Mouse (Mus musculus): Measurements from ENCODE around the gene Olfr1167. TPM values are rescaled to one million over a fixed set of nuclear protein-coding genes. Genes with fewer than 3 reads are reported as not detected.
"Not testable (repeated sequence)": the region's sequence is repeated elsewhere in the genome, so short reads cannot be mapped to it uniquely, and the experiment has no call there.

Gene Olfr1167
- not detected in 2 replicates for polyA plus RNA-seq (2015; fragmentation: Nextera tagmentation; extraction: Ambion mirVana)

GRCm38 (mm10) chr2:88155093-88155492 is at the start of gene Olfr1167:
Olfr1167 (minus strand) TSS chr2:88155193.
- H3K4me3 ChIP-seq; H3K4me1 ChIP-seq; H3K36me3 ChIP-seq (ENCODE audit: poor library complexity, severe bottlenecking); H3K9me3 ChIP-seq (replicated peaks); H3K4me2 ChIP-seq; H3K27me3 ChIP-seq; ATAC-seq; H3K27ac ChIP-seq; H3K9ac ChIP-seq: not testable (repeated sequence)
- 82% methylated on average over 1 of the region's 1 CpGs for WGBS

GRCm38 (mm10) chr2:88181580-88181979 is 26.6 kb upstream of the Olfr1167 start, which contains the start of gene Olfr1168:
Olfr1168 (plus strand) TSS chr2:88181880.
- no peak within 1 kb of the TSS for H3K4me2 ChIP-seq
- H3K36me3 ChIP-seq (ENCODE audit: poor library complexity, severe bottlenecking) = no peaks in the 10 kb centered on the region
- no peak within 1 kb of the TSS for H3K4me3 ChIP-seq
- no peaks in the 10 kb centered on the region for H3K27me3 ChIP-seq
- ATAC-seq = no peak
- H3K4me1 ChIP-seq = no peaks in the 10 kb centered on the region
- no peak within 1 kb of the TSS for H3K27ac ChIP-seq
- 90% methylated on average over 2 of the region's 2 CpGs for WGBS
- no peak within 1 kb of the TSS for H3K9ac ChIP-seq
- H3K9me3 ChIP-seq (replicated peaks) = no peaks in the 10 kb centered on the region

- no peak for ATAC-seq
- Histone ChIP-seq H3K4me1 (no peaks in the 10 kb centered on the region), H3K27me3 (no peaks in the 10 kb centered on the region), H3K27ac (no peak within 1 kb of the TSS), H3K9me3 (replicated peaks) (no peaks in the 10 kb centered on the region), H3K4me2 (no peak within 1 kb of the TSS), H3K36me3 (ENCODE audit: poor library complexity, severe bottlenecking) (no peaks in the 10 kb centered on the region), H3K4me3 (no peak within 1 kb of the TSS), H3K9ac (no peak within 1 kb of the TSS)
- 93% methylated on average over 1 of the region's 1 CpGs for WGBS
Measured at GRCm38 (mm10) chr2:88128172-88128571, 26.8 kb downstream of the Olfr1167 start, which contains the start of gene Olfr1166. Olfr1166 (minus strand) TSS chr2:88128272.

Other genes starting within 250 kb of the Olfr1167 start
- gene Olfr1155, start 210.1 kb downstream of the Olfr1167 start, polyA plus RNA-seq (2015; fragmentation: Nextera tagmentation; extraction: Ambion mirVana) = not detected in 2 replicates
- gene Olfr1156, start 202.1 kb downstream of the Olfr1167 start, polyA plus RNA-seq (2015; fragmentation: Nextera tagmentation; extraction: Ambion mirVana) = not detected in 2 replicates
- gene Olfr1157, start 186.9 kb downstream of the Olfr1167 start, polyA plus RNA-seq (2015; fragmentation: Nextera tagmentation; extraction: Ambion mirVana) = not detected in 2 replicates
- not detected in 2 replicates for gene Olfr74, start 180.5 kb downstream of the Olfr1167 start, polyA plus RNA-seq (2015; fragmentation: Nextera tagmentation; extraction: Ambion mirVana)
- gene Olfr1158, start 165.1 kb downstream of the Olfr1167 start, polyA plus RNA-seq (2015; fragmentation: Nextera tagmentation; extraction: Ambion mirVana) = not detected in 2 replicates
- gene Olfr1160, start 146.9 kb downstream of the Olfr1167 start, polyA plus RNA-seq (2015; fragmentation: Nextera tagmentation; extraction: Ambion mirVana) = not detected in 2 replicates
- not detected in 2 replicates for gene Olfr1161, start 132.4 kb downstream of the Olfr1167 start, polyA plus RNA-seq (2015; fragmentation: Nextera tagmentation; extraction: Ambion mirVana)
- not detected in 2 replicates for gene Olfr73, start 117.5 kb downstream of the Olfr1167 start, polyA plus RNA-seq (2015; fragmentation: Nextera tagmentation; extraction: Ambion mirVana)
- not detected in 2 replicates for gene Olfr1162, start 104.1 kb downstream of the Olfr1167 start, polyA plus RNA-seq (2015; fragmentation: Nextera tagmentation; extraction: Ambion mirVana)
- gene Olfr1163, start 83.4 kb downstream of the Olfr1167 start, polyA plus RNA-seq (2015; fragmentation: Nextera tagmentation; extraction: Ambion mirVana) = not detected in 2 replicates
- not detected in 2 replicates for gene Olfr1164, start 61.2 kb downstream of the Olfr1167 start, polyA plus RNA-seq (2015; fragmentation: Nextera tagmentation; extraction: Ambion mirVana)
- gene Olfr1166, start 26.9 kb downstream of the Olfr1167 start, polyA plus RNA-seq (2015; fragmentation: Nextera tagmentation; extraction: Ambion mirVana) = not detected in 2 replicates
- gene Olfr1168, start 26.7 kb upstream of the Olfr1167 start, polyA plus RNA-seq (2015; fragmentation: Nextera tagmentation; extraction: Ambion mirVana) = not detected in 2 replicates
- not detected in 2 replicates for gene Olfr1170, start 73.1 kb upstream of the Olfr1167 start, polyA plus RNA-seq (2015; fragmentation: Nextera tagmentation; extraction: Ambion mirVana)
- gene Olfr1173, start 124.7 kb upstream of the Olfr1167 start, polyA plus RNA-seq (2015; fragmentation: Nextera tagmentation; extraction: Ambion mirVana) = not detected in 2 replicates
- not detected in 2 replicates for gene Olfr1174-ps, start 159.9 kb upstream of the Olfr1167 start, polyA plus RNA-seq (2015; fragmentation: Nextera tagmentation; extraction: Ambion mirVana)
- gene Olfr1175-ps, start 172.0 kb upstream of the Olfr1167 start, polyA plus RNA-seq (2015; fragmentation: Nextera tagmentation; extraction: Ambion mirVana) = not detected in 2 replicates
- not detected in 2 replicates for gene Olfr1176, start 181.5 kb upstream of the Olfr1167 start, polyA plus RNA-seq (2015; fragmentation: Nextera tagmentation; extraction: Ambion mirVana)
- not detected in 2 replicates for gene Olfr1177-ps, start 191.3 kb upstream of the Olfr1167 start, polyA plus RNA-seq (2015; fragmentation: Nextera tagmentation; extraction: Ambion mirVana)
- not detected in 2 replicates for gene Olfr1178, start 231.9 kb upstream of the Olfr1167 start, polyA plus RNA-seq (2015; fragmentation: Nextera tagmentation; extraction: Ambion mirVana)